Mouse (Mus musculus) heart, embryonic 13.5 days (tissue): ENCODE results near the gene Tub. TPM values are rescaled to one million over a fixed set of nuclear protein-coding genes. Genes with fewer than 3 reads are reported as not detected.

ENCODE experiments used
- ATAC-seq: fragments of 200-750 bp; cut with Nextera tagmentation; 2 replicates; pipeline ENCODE4 v1.8.0; 2017; ENCODE audit warnings: moderate TSS enrichment; ENCODE audit not compliant: insufficient number of reproducible peaks, low FRiP score, low TSS enrichment; ENCODE audit errors: extremely low read depth
- H3K27ac ChIP-seq: fragments of 300-500 bp; sonication (generic); replicated peaks from 2 replicates; pipeline ENCODE4 v1.5.1; 2015; ENCODE audit warnings: moderate library complexity, mild to moderate bottlenecking, inconsistent platforms
- H3K27me3 ChIP-seq: fragments of 300-500 bp; sonication (generic); replicated peaks from 2 replicates; pipeline ENCODE4 v1.6.1; 2015; ENCODE audit warnings: mild to moderate bottlenecking, inconsistent platforms
- H3K36me3 ChIP-seq: fragments of 300-500 bp; sonication (generic); 2 replicates; pipeline ENCODE4 v1.6.1; 2015; ENCODE audit warnings: mild to moderate bottlenecking, inconsistent platforms
- H3K4me1 ChIP-seq: fragments of 300-500 bp; sonication (generic); 2 replicates; pipeline ENCODE4 v1.6.1; 2015; ENCODE audit warnings: inconsistent platforms
- H3K4me2 ChIP-seq: fragments of 300-500 bp; sonication (generic); 2 replicates; pipeline ENCODE4 v1.6.1; 2015; ENCODE audit warnings: inconsistent platforms, mild to moderate bottlenecking, moderate library complexity
- H3K4me3 ChIP-seq: fragments of 300-500 bp; sonication (generic); 2 replicates; pipeline ENCODE4 v1.5.1; 2015; ENCODE audit warnings: moderate library complexity, mild to moderate bottlenecking, inconsistent platforms
- H3K9ac ChIP-seq: fragments of 300-500 bp; sonication (generic); 2 replicates; pipeline ENCODE4 v1.6.1; 2015; ENCODE audit warnings: inconsistent platforms, mild to moderate bottlenecking, moderate library complexity
- H3K9me3 ChIP-seq: fragments of 300-500 bp; sonication (generic); 2 replicates; pipeline ENCODE4 v1.6.1; 2016; ENCODE audit warnings: inconsistent platforms
- WGBS: fragments of 180-500 bp; shearing (Covaris S2); methylation state at CpG from one replicate; pipeline ENCODE4 v1.1.7; 2015; ENCODE audit warnings: mixed read lengths; 5-methylcytosine and 5-hydroxymethylcytosine counted together
- polyA plus RNA-seq: library from polyadenylated mRNA; unstranded; fragments of >200 nt; fragmentation: Nextera tagmentation; extraction: Ambion mirVana; gene quantifications from 2 replicates; pipeline ENCODE4 v1.2.1, GENCODE M21; 2015

The Tub gene
- polyA plus RNA-seq, 1 experiment from 2014 or later, result 0.62 TPM

GRCm38 (mm10) chr7:109038121-109038735 lies 88.1 kb downstream of the Tub start:
- Histone ChIP-seq H3K36me3 (no peaks in the 10 kb centered on the region), H3K9ac (no peak overlapping the region), H3K4me1 (no peaks in the 10 kb centered on the region), H3K9me3 (no peaks in the 10 kb centered on the region), H3K4me3 (no peak overlapping the region), H3K4me2 (no peak overlapping the region), H3K27ac (no peak overlapping the region), H3K27me3 (no peaks in the 10 kb centered on the region)
- no peak for ATAC-seq
- WGBS, result 69% methylated on average over 8 of the region's 8 CpGs

DNA sequence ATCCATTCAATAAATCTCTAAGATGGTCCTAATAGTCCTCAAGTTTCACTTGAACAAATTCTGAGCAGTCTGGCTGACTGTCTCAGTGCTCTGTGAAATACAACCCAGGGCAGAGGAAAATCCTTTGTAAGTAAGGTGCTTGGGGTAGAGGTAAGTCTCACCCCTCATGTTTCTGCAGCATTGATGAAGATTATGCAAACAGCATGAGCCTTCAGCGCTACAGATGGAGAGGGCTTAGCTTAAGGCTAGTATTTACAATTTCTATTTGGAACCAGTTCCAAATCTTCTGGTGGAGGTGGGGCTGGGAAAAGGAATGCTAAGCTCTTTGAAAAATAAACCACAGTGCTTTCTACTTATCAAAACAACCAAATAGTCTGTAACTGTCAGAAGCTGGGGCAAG lies 88.8 kb downstream of the Tub start:
- no peaks in the 10 kb centered on the region for H3K9me3 ChIP-seq
- ATAC-seq, result no peak
- 39% methylated on average over 1 of the region's 1 CpGs for WGBS

GRCm38 (mm10) chr7:109039445-109039844 lies 89.3 kb downstream of the Tub start:
- ATAC-seq, result no peak
- Histone ChIP-seq H3K9ac (no peak overlapping the region), H3K4me3 (no peak overlapping the region), H3K4me2 (no peak overlapping the region), H3K9me3 (no peaks in the 10 kb centered on the region), H3K4me1 (no peaks in the 10 kb centered on the region), H3K36me3 (no peaks in the 10 kb centered on the region), H3K27ac (no peak overlapping the region), H3K27me3 (no peaks in the 10 kb centered on the region)
- 72% methylated on average over 5 of the region's 5 CpGs for WGBS

More for the DNA sequence above, 88.8 kb downstream of the Tub start:
- H3K36me3 ChIP-seq, result no peaks in the 10 kb centered on the region
- H3K27ac ChIP-seq, result no peak overlapping the region
- no peaks in the 10 kb centered on the region for H3K4me1 ChIP-seq
- no peak overlapping the region for H3K4me3 ChIP-seq
- no peak overlapping the region for H3K9ac ChIP-seq
- H3K4me2 ChIP-seq, result no peak overlapping the region
- no peaks in the 10 kb centered on the region for H3K27me3 ChIP-seq

DNA sequence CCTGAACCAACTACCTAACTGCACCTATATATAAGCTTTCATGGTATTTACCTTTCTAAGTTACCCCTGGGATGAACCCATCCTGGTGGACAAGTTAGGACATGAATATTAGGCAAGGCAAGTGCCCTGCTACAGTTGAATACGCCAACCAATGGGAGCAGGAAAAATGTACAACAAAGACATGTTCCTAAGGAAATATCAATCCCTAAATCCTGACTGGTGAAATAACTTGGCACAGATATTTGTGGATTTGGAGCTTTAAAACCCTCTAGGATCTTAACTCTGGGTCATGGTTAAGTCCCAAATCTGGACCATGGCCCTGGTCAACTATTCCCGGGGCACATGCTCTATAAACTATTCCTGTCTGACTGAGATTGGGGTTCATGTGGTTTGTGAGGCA lies 95.7 kb downstream of the Tub start:
- WGBS, result 91% methylated on average over 2 of the region's 2 CpGs
- no peaks in the 10 kb centered on the region for H3K4me1 ChIP-seq
- no peaks in the 10 kb centered on the region for H3K9me3 ChIP-seq
- H3K4me3 ChIP-seq, result no peak overlapping the region
- H3K36me3 ChIP-seq, result no peaks in the 10 kb centered on the region
- H3K27ac ChIP-seq, result no peak overlapping the region
- no peaks in the 10 kb centered on the region for H3K27me3 ChIP-seq
- no peak for ATAC-seq
- no peak overlapping the region for H3K9ac ChIP-seq
- H3K4me2 ChIP-seq, result no peak overlapping the region

GRCm38 (mm10) chr7:109050831-109051230 lies 100.7 kb downstream of the Tub start:
- Histone ChIP-seq H3K9ac (no peak overlapping the region), H3K27ac (no peak overlapping the region), H3K27me3 (no peaks in the 10 kb centered on the region), H3K9me3 (no peaks in the 10 kb centered on the region), H3K4me2 (no peak overlapping the region), H3K4me1 (no peaks in the 10 kb centered on the region), H3K4me3 (no peak overlapping the region), H3K36me3 (no peaks in the 10 kb centered on the region)
- no peak for ATAC-seq
- WGBS, result 73% methylated on average over 1 of the region's 1 CpGs

- H3K4me2 ChIP-seq, result no peak overlapping the region
- WGBS, result 74% methylated on average over 4 of the region's 4 CpGs
- H3K9me3 ChIP-seq, result no peaks in the 10 kb centered on the region
- no peak overlapping the region for H3K27ac ChIP-seq
- H3K9ac ChIP-seq, result no peak overlapping the region
- no peak overlapping the region for H3K4me3 ChIP-seq
- no peaks in the 10 kb centered on the region for H3K36me3 ChIP-seq
- no peaks in the 10 kb centered on the region for H3K4me1 ChIP-seq
- ATAC-seq, result no peak
- H3K27me3 ChIP-seq, result no peaks in the 10 kb centered on the region
These were observed 109.4 kb downstream of the Tub start for GRCm38 (mm10) chr7:109059536-109059935.

DNA sequence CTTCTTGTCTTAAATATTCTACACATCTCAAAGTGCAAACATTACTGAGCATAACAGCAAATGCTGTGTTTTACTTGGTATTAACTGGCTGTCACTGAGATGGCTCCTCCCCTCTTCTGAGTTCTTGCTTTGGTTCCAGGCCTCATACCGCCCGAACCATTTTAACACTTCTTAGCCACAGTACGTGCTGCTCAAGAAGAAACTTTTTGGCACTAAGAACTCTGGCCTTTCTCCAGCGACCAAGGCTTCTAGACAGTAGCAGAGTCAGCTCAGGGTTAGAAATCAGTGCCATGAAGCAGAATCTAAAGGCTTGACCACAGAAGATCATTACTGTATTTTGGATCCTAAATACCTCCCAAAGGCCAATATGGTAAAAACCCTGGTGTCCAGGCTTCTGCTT lies 119.5 kb downstream of the Tub start:
- no peak overlapping the region for H3K27ac ChIP-seq
- H3K27me3 ChIP-seq, result no peaks in the 10 kb centered on the region
- no peak overlapping the region for H3K4me2 ChIP-seq
- no peak overlapping the region for H3K9ac ChIP-seq
- WGBS, result 68% methylated on average over 4 of the region's 4 CpGs
- H3K9me3 ChIP-seq, result no peaks in the 10 kb centered on the region
- H3K4me1 ChIP-seq, result no peaks in the 10 kb centered on the region
- H3K4me3 ChIP-seq, result no peak overlapping the region
- no peaks in the 10 kb centered on the region for H3K36me3 ChIP-seq
- no peak for ATAC-seq

DNA sequence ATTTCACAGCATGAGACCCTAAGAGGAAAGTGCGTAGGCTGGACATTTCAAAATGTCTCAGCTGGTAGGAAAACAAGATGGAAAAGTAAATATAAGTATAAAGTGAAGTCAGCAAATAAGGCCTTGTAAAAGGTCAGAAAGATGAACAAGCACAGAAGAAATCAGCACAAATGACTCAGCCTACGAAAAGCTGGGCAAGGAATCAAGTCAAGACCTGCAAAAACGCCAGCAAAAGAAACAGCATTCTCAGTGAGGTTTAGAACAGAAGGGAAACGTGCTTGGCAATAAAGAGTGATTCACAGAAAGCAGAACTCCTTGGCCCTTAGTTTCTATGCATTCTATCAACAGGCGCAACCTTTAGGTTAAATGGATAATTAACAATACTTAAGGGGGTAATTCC lies 122.2 kb downstream of the Tub start:
- H3K36me3 ChIP-seq, result no peaks in the 10 kb centered on the region
- no peak overlapping the region for H3K4me3 ChIP-seq
- WGBS, result 77% methylated on average over 5 of the region's 5 CpGs
- no peak overlapping the region for H3K4me2 ChIP-seq
- no peaks in the 10 kb centered on the region for H3K9me3 ChIP-seq
- no peak for ATAC-seq
- no peaks in the 10 kb centered on the region for H3K4me1 ChIP-seq
- no peak overlapping the region for H3K9ac ChIP-seq
- H3K27me3 ChIP-seq, result no peaks in the 10 kb centered on the region
- no peak overlapping the region for H3K27ac ChIP-seq

DNA sequence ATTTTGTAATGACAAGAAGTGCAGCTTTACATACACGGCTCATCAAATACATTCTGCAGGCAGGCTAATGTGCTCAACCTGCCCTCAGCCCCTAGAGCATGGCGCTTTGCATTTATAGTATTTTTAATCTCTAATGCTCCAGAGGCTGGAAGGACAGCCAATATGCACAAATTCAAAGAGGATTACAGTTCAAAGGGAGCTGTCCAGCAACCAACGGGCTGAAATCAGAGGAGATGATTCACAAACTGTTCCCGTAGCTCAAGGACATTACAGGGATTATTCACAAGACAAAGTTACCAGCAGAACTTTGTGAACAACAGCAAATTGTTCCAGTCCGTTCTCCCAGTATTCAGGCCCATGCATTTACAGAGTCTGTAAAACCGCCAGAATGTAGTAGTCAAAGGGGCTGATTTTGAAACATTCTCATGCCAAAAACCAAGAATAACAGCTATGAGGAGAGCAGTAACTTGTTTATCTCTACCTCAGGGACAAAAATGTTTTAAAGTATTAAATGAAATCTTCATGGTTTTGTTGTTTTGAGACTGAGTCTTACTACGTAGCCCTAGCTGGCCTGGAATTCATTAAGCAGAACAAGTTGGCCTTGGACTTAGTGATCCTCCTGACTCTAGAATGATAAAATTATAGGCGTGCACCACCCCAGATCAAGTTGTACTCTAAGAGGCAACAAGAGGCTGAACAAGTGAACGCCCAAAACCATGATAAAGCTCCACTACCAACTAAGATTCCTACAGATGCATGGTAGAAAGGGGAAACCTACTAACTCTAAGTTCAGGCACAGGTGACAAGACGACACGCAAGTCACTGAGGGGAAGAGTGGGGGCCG lies 132.4 kb downstream of the Tub start:
- H3K9me3 ChIP-seq, result no peaks in the 10 kb centered on the region
- peaks cover 33% of the 10 kb centered on the region for H3K27me3 ChIP-seq
- H3K36me3 ChIP-seq, result no peaks in the 10 kb centered on the region
- peak overlapping the region; percentile 72 for H3K4me2 ChIP-seq
- H3K4me1 ChIP-seq, result peaks cover 6% of the 10 kb centered on the region; the same call in 1 of the 2 replicates
- no peak overlapping the region for H3K9ac ChIP-seq
- ATAC-seq, result no peak
- H3K27ac ChIP-seq, result no peak overlapping the region
- 22% methylated on average over 12 of the region's 12 CpGs for WGBS
- H3K4me3 ChIP-seq, result peak overlapping the region; percentile 51

GRCm38 (mm10) chr7:109083113-109083812 lies 133.1 kb downstream of the Tub start, which contains the start of gene Ric3:
Ric3 (minus strand) TSS chr7:109083331.
- peak within 1 kb of the TSS; percentile 72 for H3K4me2 ChIP-seq
- no peak; the same call in 1 of the 2 replicates for ATAC-seq
- peaks cover 33% of the 10 kb centered on the region for H3K27me3 ChIP-seq
- peaks cover 6% of the 10 kb centered on the region; the same call in 1 of the 2 replicates for H3K4me1 ChIP-seq
- no peaks in the 10 kb centered on the region for H3K9me3 ChIP-seq
- no peaks in the 10 kb centered on the region for H3K36me3 ChIP-seq
- H3K9ac ChIP-seq, result no peak within 1 kb of the TSS
- H3K4me3 ChIP-seq, result peak within 1 kb of the TSS; percentile 51
- no peak within 1 kb of the TSS for H3K27ac ChIP-seq
- WGBS, result 4% methylated on average over 50 of the region's 50 CpGs

GRCm38 (mm10) chr7:109083813-109084184 lies 133.7 kb downstream of the Tub start:
- H3K27me3 ChIP-seq, result peaks cover 33% of the 10 kb centered on the region
- H3K9me3 ChIP-seq, result no peaks in the 10 kb centered on the region
- no peak overlapping the region for H3K4me2 ChIP-seq
- no peak overlapping the region for H3K27ac ChIP-seq
- WGBS, result 68% methylated on average over 4 of the region's 4 CpGs
- no peak overlapping the region for H3K9ac ChIP-seq
- no peaks in the 10 kb centered on the region for H3K36me3 ChIP-seq
- H3K4me1 ChIP-seq, result peaks cover 6% of the 10 kb centered on the region; the same call in 1 of the 2 replicates
- ATAC-seq, result no peak
- no peak overlapping the region for H3K4me3 ChIP-seq
